ENCODE assay signal across 24 mouse cellular contexts in genomic region chr7:75499271-75499670, GRCm38 (mm10). TPM values are rescaled to one million over a fixed set of nuclear protein-coding genes. Genes with fewer than 3 reads are reported as not detected.
DNase-seq lines count a peak whose midpoint lies in the region; ATAC-seq lines count a peak whose summit lies in the region.
"Had no signal": no experiment of that assay in that cellular context is flagged by ENCODE, and none has a peak within 500 bp of the region (broad histone marks: within the 10 kb centered on the region; RNA-seq: fewer than 3 reads in every experiment).

No protein-coding gene starts in this region.

- no peak overlapping the region for H3K9ac ChIP-seq in heart, embryonic 11.5 days (ENCODE audit: low read depth, low read length)
- H3K9ac ChIP-seq in intestine, embryonic 15.5 days: no peak overlapping the region
- no peak overlapping the region for H3K9ac ChIP-seq in kidney, embryonic 16.5 days (replicated peaks; ENCODE audit: low read length)
- H3K9ac ChIP-seq: embryonic facial prominence, embryonic 12.5 days; hindbrain, embryonic 14.5 days; liver, embryonic 13.5 days; lung, embryonic 15.5 days; neural tube, embryonic 13.5 days had no signal

- 81% methylated on average over 7 of the region's 7 CpGs for WGBS in heart, embryonic 10.5 days
- WGBS in heart, embryonic 11.5 days (ENCODE audit: insufficient replicate concordance): 77% methylated on average over 7 of the region's 7 CpGs
- 71% methylated on average over 7 of the region's 7 CpGs for WGBS in intestine, embryonic 15.5 days
- 43% methylated on average over 7 of the region's 7 CpGs for WGBS in kidney, embryonic 16.5 days

- H3K4me2 ChIP-seq in heart, embryonic 11.5 days: no peak overlapping the region
- H3K4me2 ChIP-seq in intestine, embryonic 15.5 days (replicated peaks): no peak overlapping the region
- no peak overlapping the region for H3K4me2 ChIP-seq in kidney, embryonic 16.5 days (replicated peaks; ENCODE audit: low read depth, low read length)
- H3K4me2 ChIP-seq: embryonic facial prominence, embryonic 12.5 days; hindbrain, embryonic 14.5 days; liver, embryonic 13.5 days; lung, embryonic 15.5 days; neural tube, embryonic 13.5 days had no signal

- no peak for DNase-seq in heart, embryonic 10.5 days (ENCODE audit: low spot score)
- peak; percentile 41 to 43 for DNase-seq in kidney, adult 8-10 months
- DNase-seq in kidney, adult 18-20 months: no peak
- no peak for DNase-seq in lung, postnatal 36 days
- DNase-seq: adrenal gland, adult 2 months; cerebellum, adult 11 months; cerebellum, adult 9-11 months; gastrocnemius, postnatal 25 days; heart, postnatal 36 days; liver, embryonic 13.5 days; lung, postnatal 4 days; midbrain, embryonic 14.5 days; right cerebral cortex, postnatal 25 days; thymus, postnatal 25 days had no signal

- ATAC-seq in heart, embryonic 11.5 days (replicated peaks; ENCODE audit: insufficient number of reproducible peaks, low FRiP score, low TSS enrichment): no peak
- ATAC-seq in intestine, embryonic 15.5 days: peak; percentile 18; the same call in 1 of the 2 replicates
- peak; percentile 36; the same call in 1 of the 2 replicates for ATAC-seq in kidney, embryonic 16.5 days (ENCODE audit: low FRiP score, low TSS enrichment)
- no peak for ATAC-seq in activated CD4-positive, CD25-positive, alpha-beta regulatory T cell, adult 4 months

- H3K27ac ChIP-seq in heart, embryonic 10.5 days: peak overlapping the region; percentile 29; the same call in 1 of the 2 replicates
- no peak overlapping the region for H3K27ac ChIP-seq in heart, embryonic 11.5 days (ENCODE audit: low read depth, low read length)
- H3K27ac ChIP-seq in intestine, embryonic 15.5 days: peak overlapping the region; percentile 42; the same call in 1 of the 2 replicates
- H3K27ac ChIP-seq in kidney, embryonic 16.5 days (ENCODE audit: low read length): peak overlapping the region; percentile 90
- H3K27ac ChIP-seq: embryonic facial prominence, embryonic 12.5 days; hindbrain, embryonic 14.5 days; limb, embryonic 10.5 days; lung, embryonic 15.5 days; neural tube, embryonic 13.5 days had no signal

- no peaks in the 10 kb centered on the region for H3K9me3 ChIP-seq in heart, embryonic 10.5 days
- H3K9me3 ChIP-seq in heart, embryonic 11.5 days (replicated peaks; ENCODE audit: control insufficient read depth, low read length): no peaks in the 10 kb centered on the region
- no peaks in the 10 kb centered on the region for H3K9me3 ChIP-seq in intestine, embryonic 15.5 days
- H3K9me3 ChIP-seq in kidney, embryonic 16.5 days (ENCODE audit: low read length): no peaks in the 10 kb centered on the region
- H3K9me3 ChIP-seq: embryonic facial prominence, embryonic 12.5 days; limb, embryonic 10.5 days; liver, embryonic 13.5 days; lung, embryonic 15.5 days; neural tube, embryonic 13.5 days had no signal

- H3K36me3 ChIP-seq in heart, embryonic 10.5 days: no peaks in the 10 kb centered on the region
- H3K36me3 ChIP-seq in heart, embryonic 11.5 days (ENCODE audit: control insufficient read depth, insufficient read depth, low read length): no peaks in the 10 kb centered on the region
- H3K36me3 ChIP-seq in intestine, embryonic 15.5 days: no peaks in the 10 kb centered on the region
- H3K36me3 ChIP-seq in kidney, embryonic 16.5 days (ENCODE audit: insufficient read depth, low read length): no peaks in the 10 kb centered on the region
- H3K36me3 ChIP-seq: embryonic facial prominence, embryonic 12.5 days; limb, embryonic 10.5 days; liver, embryonic 13.5 days; lung, embryonic 15.5 days; neural tube, embryonic 13.5 days had no signal

- H3K27me3 ChIP-seq in heart, embryonic 10.5 days (ENCODE audit: insufficient read depth, poor library complexity, severe bottlenecking): no peaks in the 10 kb centered on the region
- H3K27me3 ChIP-seq in heart, embryonic 11.5 days (ENCODE audit: control insufficient read depth, insufficient read depth, low read length): no peaks in the 10 kb centered on the region
- H3K27me3 ChIP-seq in intestine, embryonic 15.5 days (replicated peaks): no peaks in the 10 kb centered on the region
- H3K27me3 ChIP-seq in kidney, embryonic 16.5 days (ENCODE audit: insufficient read depth, low read length): no peaks in the 10 kb centered on the region
- H3K27me3 ChIP-seq: embryonic facial prominence, embryonic 12.5 days; liver, embryonic 13.5 days; lung, embryonic 15.5 days; neural tube, embryonic 13.5 days had no signal

- peaks cover 41% of the 10 kb centered on the region for H3K4me1 ChIP-seq in heart, embryonic 10.5 days
- peaks cover 31% of the 10 kb centered on the region for H3K4me1 ChIP-seq in heart, embryonic 11.5 days (ENCODE audit: control insufficient read depth, insufficient read depth, low read length)
- peaks cover 3% of the 10 kb centered on the region for H3K4me1 ChIP-seq in intestine, embryonic 15.5 days (replicated peaks)
- H3K4me1 ChIP-seq in kidney, embryonic 16.5 days (ENCODE audit: insufficient read depth, low read length): peaks cover 43% of the 10 kb centered on the region
- H3K4me1 ChIP-seq: embryonic facial prominence, embryonic 12.5 days had no signal

- H3K4me3 ChIP-seq in heart, embryonic 10.5 days: no peak overlapping the region
- H3K4me3 ChIP-seq in heart, embryonic 11.5 days (ENCODE audit: low read depth, low read length): no peak overlapping the region
- H3K4me3 ChIP-seq in intestine, embryonic 15.5 days (replicated peaks): no peak overlapping the region
- no peak overlapping the region for H3K4me3 ChIP-seq in kidney, embryonic 16.5 days (ENCODE audit: low read length)
- H3K4me3 ChIP-seq: embryonic facial prominence, embryonic 12.5 days; limb, embryonic 10.5 days; liver, embryonic 13.5 days; lung, embryonic 15.5 days; myocyte; neural tube, embryonic 13.5 days had no signal

RNA-seq across cellular contexts. Expression of gene Akap13, which starts 43.9 kb away (rescaled TPM):
- polyA plus RNA-seq in heart, embryonic 10.5 days (2016; fragmentation: Nextera tagmentation; extraction: Ambion mirVana): 37.6 and 57.9 TPM in 2 replicates
- 49.0 and 68.1 TPM in 2 replicates for polyA plus RNA-seq in heart, embryonic 11.5 days (2014; fragmentation: Nextera tagmentation; extraction: Ambion mirVana)
- polyA plus RNA-seq in intestine, embryonic 15.5 days (2015; fragmentation: Nextera tagmentation; extraction: Ambion mirVana): 29.4 and 31.2 TPM in 2 replicates
- 35.2 and 44.5 TPM in 2 replicates for polyA plus RNA-seq in kidney, embryonic 16.5 days (2015; fragmentation: Nextera tagmentation; extraction: Ambion mirVana)
- 100 to 1,000 TPM; 266 to 304 TPM for polyA plus RNA-seq in activated CD4-positive, CD25-positive, alpha-beta regulatory T cell, adult 4 months (2017; shearing (Covaris generic))

Comparison
In these comparisons a context has a peak if more than half of its experiments do, and no peak if none do; other contexts are left out.
1. DNase-seq: peak in kidney, adult 8-10 months (2 of 2); none in heart, embryonic 10.5 days (single experiment), kidney, adult 18-20 months (single experiment) and lung, postnatal 36 days (single experiment).
2. ATAC-seq: peak in intestine, embryonic 15.5 days (single experiment) and kidney, embryonic 16.5 days (single experiment); none in heart, embryonic 11.5 days (single experiment) and activated CD4-positive, CD25-positive, alpha-beta regulatory T cell, adult 4 months (single experiment).